Mouse (Mus musculus): ENCODE measurements around the gene Icmt. TPM values are rescaled to one million over a fixed set of nuclear protein-coding genes. Genes with fewer than 3 reads are reported as not detected.

Icmt gene
- 25.3 and 25.6 TPM in 2 replicates for polyA plus RNA-seq (2016; fragmentation: Nextera tagmentation; extraction: Ambion mirVana)

DNA sequence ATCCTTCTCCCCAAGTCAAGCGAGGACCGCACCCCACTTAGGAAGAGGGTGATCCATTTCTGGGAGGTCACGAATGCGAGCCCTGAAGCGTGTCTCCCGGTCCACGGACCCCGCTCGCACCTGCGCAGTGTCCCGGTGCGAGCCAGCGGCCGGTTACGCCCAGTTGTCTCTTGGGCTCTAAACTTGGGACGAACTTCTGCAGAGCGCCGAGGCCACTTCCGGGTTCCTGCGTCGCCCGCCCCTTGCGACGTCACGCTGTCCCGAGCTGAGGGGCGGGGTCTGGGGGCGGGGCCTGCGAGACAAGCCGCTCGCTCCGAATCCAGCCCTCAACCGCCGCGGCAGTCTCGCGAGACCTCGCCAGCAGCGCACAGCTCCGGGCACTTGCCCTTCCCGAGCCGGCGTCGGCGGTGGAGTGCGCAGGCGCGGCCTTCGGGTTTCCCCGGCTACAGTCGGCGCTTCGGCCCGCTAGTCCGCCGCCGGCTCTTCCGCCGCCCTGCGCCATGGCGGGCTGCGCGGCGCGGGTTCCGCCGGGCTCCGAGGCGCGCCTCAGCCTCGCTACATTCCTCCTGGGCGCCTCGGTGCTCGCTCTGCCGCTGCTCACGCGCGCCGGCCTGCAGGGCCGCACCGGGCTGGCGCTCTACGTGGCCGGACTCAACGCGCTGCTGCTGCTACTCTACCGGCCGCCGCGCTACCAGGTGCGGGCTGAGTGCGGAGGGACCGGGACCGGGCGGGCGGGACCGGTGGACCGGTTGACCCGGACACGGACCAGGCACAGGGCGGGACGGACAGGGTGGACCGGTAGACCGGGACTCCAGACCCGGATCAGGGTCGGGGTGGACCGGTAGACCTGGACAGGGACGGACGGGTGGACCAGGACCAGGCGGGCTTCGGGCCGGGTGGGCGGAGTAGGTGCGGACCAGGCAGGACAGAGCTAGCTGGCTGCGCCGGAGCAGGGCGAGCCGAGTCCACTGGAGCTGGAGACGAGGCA lies at the start of gene Icmt:
TSS of gene Icmt (plus strand) at position 354 of the 988 bp plus-strand sequence.
- Histone ChIP-seq H3K27ac (peak within 1 kb of the TSS; percentile 83), H3K4me2 (replicated peaks) (peak within 1 kb of the TSS; percentile 97), H3K36me3 (peaks cover 22% of the 10 kb centered on the region), H3K27me3 (peaks cover 52% of the 10 kb centered on the region), H3K9me3 (replicated peaks) (no peaks in the 10 kb centered on the region), H3K4me3 (peak within 1 kb of the TSS; percentile 84), H3K4me1 (peaks cover 39% of the 10 kb centered on the region), H3K9ac (peak within 1 kb of the TSS; percentile 99)
- 1% methylated on average over 119 of the region's 119 CpGs for WGBS
- peak; percentile 94 for ATAC-seq (ENCODE audit: low FRiP score)

DNA sequence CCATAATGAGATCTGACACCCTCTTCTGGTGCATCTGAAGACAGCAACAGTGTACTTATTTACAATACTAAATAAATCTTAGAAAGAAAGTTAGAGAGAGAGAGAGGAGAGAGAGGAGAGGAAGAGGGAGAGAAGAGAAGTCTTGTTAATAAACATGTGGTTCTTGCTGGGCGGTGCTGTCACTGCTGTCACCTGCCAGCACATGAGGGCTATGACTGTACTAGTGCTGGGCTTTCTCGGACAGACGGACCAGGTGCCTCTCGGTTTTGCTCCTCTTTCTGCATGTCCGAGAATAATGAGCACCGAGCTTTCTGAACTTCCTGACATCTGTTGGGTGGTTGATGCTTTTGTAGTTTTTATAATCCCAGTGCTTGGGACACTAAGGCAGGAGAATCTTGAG lies 46.4 kb upstream of the Icmt start:
- Histone ChIP-seq H3K4me3 (no peak overlapping the region), H3K4me2 (replicated peaks) (no peak overlapping the region), H3K9ac (no peak overlapping the region), H3K9me3 (replicated peaks) (no peaks in the 10 kb centered on the region), H3K27me3 (no peaks in the 10 kb centered on the region), H3K36me3 (0 out of 2 replicates have a peak, but pooled peaks cover 8% of the 10 kb centered on the region), H3K27ac (no peak overlapping the region), H3K4me1 (peaks cover 8% of the 10 kb centered on the region; the same call in 1 of the 2 replicates)
- 93% methylated on average over 6 of the region's 6 CpGs for WGBS
- ATAC-seq (ENCODE audit: low FRiP score), result no peak

DNA sequence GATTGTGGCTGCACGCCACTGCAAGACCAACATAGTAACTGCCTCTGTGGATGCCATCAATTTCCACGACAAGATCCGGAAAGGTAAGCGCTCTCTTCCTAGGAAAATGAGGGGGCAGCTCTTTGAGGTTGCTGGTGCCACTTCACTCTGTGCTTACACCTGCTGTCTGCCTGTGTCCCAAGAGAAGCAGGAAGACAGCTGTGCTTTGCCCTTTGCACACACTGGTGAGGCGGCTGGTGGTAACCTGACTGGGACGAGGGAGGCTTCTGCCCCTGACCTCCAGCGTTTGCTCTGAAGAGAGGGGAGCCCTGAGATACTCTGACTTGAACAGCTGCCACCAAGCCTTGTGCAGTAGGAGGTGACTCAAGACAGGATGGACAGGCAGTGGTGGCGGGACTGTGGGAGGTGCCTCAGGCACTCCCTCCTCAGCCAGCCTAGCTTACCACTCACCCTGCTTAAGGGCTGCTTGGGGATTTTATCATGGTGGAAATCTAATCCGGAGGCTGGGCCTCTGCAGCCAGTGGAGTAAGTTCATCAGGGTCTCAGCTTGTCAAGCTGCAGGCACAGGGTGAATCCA lies 43.8 kb upstream of the Icmt start:
- peak overlapping the region; percentile 23; the same call in 1 of the 2 replicates for H3K9ac ChIP-seq
- no peak overlapping the region for H3K4me3 ChIP-seq
- no peak overlapping the region for H3K27ac ChIP-seq
- H3K9me3 ChIP-seq (replicated peaks), result no peaks in the 10 kb centered on the region
- 73% methylated on average over 9 of the region's 9 CpGs for whole genome bisulfite sequencing
- no peak overlapping the region for H3K4me2 ChIP-seq (replicated peaks)
- H3K27me3 ChIP-seq, result no peaks in the 10 kb centered on the region; the same call in 1 of the 2 replicates
- H3K36me3 ChIP-seq, result 0 out of 2 replicates have a peak, but pooled peaks cover 8% of the 10 kb centered on the region
- H3K4me1 ChIP-seq, result peaks cover 8% of the 10 kb centered on the region; the same call in 1 of the 2 replicates
- no peak for ATAC-seq (ENCODE audit: low FRiP score)

- H3K27me3 ChIP-seq, result no peaks in the 10 kb centered on the region; the same call in 1 of the 2 replicates
- no peaks in the 10 kb centered on the region for H3K9me3 ChIP-seq (replicated peaks)
- H3K9ac ChIP-seq, result no peak overlapping the region
- H3K4me1 ChIP-seq, result peaks cover 12% of the 10 kb centered on the region; the same call in 1 of the 2 replicates
- no peak overlapping the region for H3K4me2 ChIP-seq (replicated peaks)
- H3K36me3 ChIP-seq, result 0 out of 2 replicates have a peak, but pooled peaks cover 13% of the 10 kb centered on the region
- 68% methylated on average over 6 of the region's 6 CpGs for WGBS
- ATAC-seq (ENCODE audit: low FRiP score), result no peak
- H3K27ac ChIP-seq, result no peak overlapping the region
- no peak overlapping the region for H3K4me3 ChIP-seq
Measured at GRCm38 (mm10) chr4:152257070-152257469, 40.0 kb upstream of the Icmt start.

DNA sequence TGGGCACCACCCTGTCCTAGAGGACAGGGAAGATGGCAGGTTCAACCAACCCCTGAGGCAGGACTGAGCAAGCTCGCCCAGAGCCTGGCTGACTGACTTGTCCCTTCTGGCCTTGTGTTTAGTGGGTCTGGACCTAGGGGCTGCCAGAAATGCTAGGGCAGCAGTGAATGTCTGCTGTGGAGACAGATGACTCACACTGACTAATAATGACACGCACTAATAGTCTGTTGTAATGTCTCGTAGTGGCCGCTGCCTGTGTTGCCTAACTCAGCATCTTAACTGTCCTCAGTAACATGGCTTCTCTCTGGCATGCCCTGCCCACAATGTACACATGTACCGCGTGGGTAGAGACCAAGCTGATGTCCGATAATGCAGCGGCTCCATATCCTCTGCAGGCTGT lies 36.6 kb upstream of the Icmt start:
- Histone ChIP-seq H3K27ac (no peak overlapping the region), H3K9me3 (replicated peaks) (no peaks in the 10 kb centered on the region), H3K9ac (no peak overlapping the region), H3K4me1 (peaks cover 20% of the 10 kb centered on the region), H3K27me3 (no peaks in the 10 kb centered on the region; the same call in 1 of the 2 replicates), H3K4me2 (replicated peaks) (no peak overlapping the region), H3K4me3 (no peak overlapping the region), H3K36me3 (0 out of 2 replicates have a peak, but pooled peaks cover 4% of the 10 kb centered on the region)
- 93% methylated on average over 8 of the region's 8 CpGs for WGBS
- no peak for ATAC-seq (ENCODE audit: low FRiP score)

- ATAC-seq (ENCODE audit: low FRiP score), result no peak
- H3K4me1 ChIP-seq, result peaks cover 25% of the 10 kb centered on the region
Measured at GRCm38 (mm10) chr4:152262187-152262586, 34.8 kb upstream of the Icmt start.

GRCm38 (mm10) chr4:152263089-152263488 lies 33.9 kb upstream of the Icmt start:
- Histone ChIP-seq H3K27me3 (no peaks in the 10 kb centered on the region; the same call in 1 of the 2 replicates), H3K4me3 (no peak overlapping the region), H3K9ac (no peak overlapping the region), H3K4me1 (peaks cover 33% of the 10 kb centered on the region), H3K4me2 (replicated peaks) (no peak overlapping the region), H3K9me3 (replicated peaks) (no peaks in the 10 kb centered on the region), H3K36me3 (0 out of 2 replicates have a peak, but pooled peaks cover 4% of the 10 kb centered on the region), H3K27ac (no peak overlapping the region)
- no peak for ATAC-seq (ENCODE audit: low FRiP score)
- 58% methylated on average over 9 of the region's 9 CpGs for WGBS

More at GRCm38 (mm10) chr4:152262187-152262586, 34.8 kb upstream of the Icmt start:
- WGBS, result 73% methylated on average over 9 of the region's 9 CpGs
- H3K9ac ChIP-seq, result no peak overlapping the region
- H3K27ac ChIP-seq, result no peak overlapping the region
- H3K36me3 ChIP-seq, result 0 out of 2 replicates have a peak, but pooled peaks cover 4% of the 10 kb centered on the region
- no peak overlapping the region for H3K4me2 ChIP-seq (replicated peaks)
- no peaks in the 10 kb centered on the region; the same call in 1 of the 2 replicates for H3K27me3 ChIP-seq
- H3K4me3 ChIP-seq, result no peak overlapping the region
- no peaks in the 10 kb centered on the region for H3K9me3 ChIP-seq (replicated peaks)

DNA sequence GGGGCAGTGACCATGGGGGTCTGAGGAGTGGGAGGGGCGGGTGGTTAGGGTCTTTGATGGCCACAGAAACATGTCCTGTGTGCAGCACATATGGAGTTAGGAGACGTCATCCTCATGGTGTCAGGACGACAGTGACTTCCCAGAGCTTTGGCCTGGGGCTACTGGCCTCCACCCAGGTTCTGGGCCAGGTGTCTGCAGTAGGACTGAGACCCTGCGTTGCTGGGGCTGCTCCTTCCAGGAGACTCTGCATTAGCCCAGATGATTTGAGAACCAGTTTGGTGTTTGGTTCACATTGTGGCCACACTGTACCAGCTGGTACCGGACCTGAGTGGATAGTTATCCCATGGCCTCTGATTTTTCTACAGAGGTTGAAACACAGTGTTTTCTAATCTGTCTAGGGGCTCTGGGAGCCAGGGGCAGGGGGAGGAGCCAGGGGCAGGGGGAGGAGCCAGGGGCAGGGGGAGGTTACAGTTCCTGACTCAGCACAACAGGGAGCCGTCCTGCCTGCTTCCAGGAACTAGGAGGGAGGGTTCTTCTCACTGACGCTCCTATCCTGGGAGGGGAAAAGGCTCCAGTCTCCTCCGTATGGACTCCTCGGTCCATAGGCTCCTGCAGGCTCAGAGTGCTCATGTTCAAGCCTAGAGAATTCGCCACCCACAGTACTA lies 33.4 kb upstream of the Icmt start:
- H3K9me3 ChIP-seq (replicated peaks), result no peaks in the 10 kb centered on the region
- 0 out of 2 replicates have a peak overlapping the region, but pooled peaks have one; percentile 38 for H3K9ac ChIP-seq
- no peak overlapping the region for H3K27ac ChIP-seq
- H3K4me2 ChIP-seq (replicated peaks), result no peak overlapping the region
- H3K4me1 ChIP-seq, result peaks cover 35% of the 10 kb centered on the region
- H3K27me3 ChIP-seq, result no peaks in the 10 kb centered on the region; the same call in 1 of the 2 replicates
- 23% methylated on average over 10 of the region's 10 CpGs for WGBS
- H3K36me3 ChIP-seq, result 0 out of 2 replicates have a peak, but pooled peaks cover 4% of the 10 kb centered on the region
- no peak for ATAC-seq (ENCODE audit: low FRiP score)
- H3K4me3 ChIP-seq, result no peak overlapping the region

DNA sequence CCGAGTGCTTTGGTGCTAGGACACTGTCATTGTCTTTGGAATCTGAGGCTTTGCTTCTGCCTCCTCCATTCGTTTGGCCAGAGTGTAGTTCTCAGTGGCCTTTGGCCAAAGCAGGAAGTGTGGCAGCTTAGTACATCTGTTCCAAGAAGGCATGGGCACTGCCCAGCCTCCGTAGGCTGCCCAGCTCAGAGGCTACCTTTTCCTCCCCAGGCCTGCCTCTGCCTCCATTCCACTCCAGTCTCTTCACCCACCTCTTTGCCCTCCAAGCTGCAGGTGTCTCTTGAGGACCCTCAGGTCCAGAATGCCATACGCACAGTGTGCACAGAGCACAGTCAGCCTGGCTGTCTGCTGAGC lies 32.9 kb upstream of the Icmt start:
- H3K9ac ChIP-seq, result 0 out of 2 replicates have a peak overlapping the region, but pooled peaks have one; percentile 38
- 44% methylated on average over 4 of the region's 4 CpGs for WGBS
- H3K36me3 ChIP-seq, result 0 out of 2 replicates have a peak, but pooled peaks cover 4% of the 10 kb centered on the region
- H3K4me1 ChIP-seq, result peaks cover 35% of the 10 kb centered on the region
- no peaks in the 10 kb centered on the region for H3K9me3 ChIP-seq (replicated peaks)
- no peak overlapping the region for H3K4me2 ChIP-seq (replicated peaks)
- no peak overlapping the region for H3K27ac ChIP-seq
- ATAC-seq (ENCODE audit: low FRiP score), result no peak
- H3K4me3 ChIP-seq, result no peak overlapping the region
- peaks cover under 1% of the 10 kb centered on the region; the same call in 1 of the 2 replicates for H3K27me3 ChIP-seq

- H3K9me3 ChIP-seq (replicated peaks), result no peaks in the 10 kb centered on the region
- peaks cover 35% of the 10 kb centered on the region for H3K4me1 ChIP-seq
- 0 out of 2 replicates have a peak, but pooled peaks cover 4% of the 10 kb centered on the region for H3K36me3 ChIP-seq
- no peak overlapping the region for H3K9ac ChIP-seq
- ATAC-seq (ENCODE audit: low FRiP score), result no peak
- WGBS, result 89% methylated on average over 9 of the region's 9 CpGs
- no peak overlapping the region for H3K27ac ChIP-seq
- H3K4me2 ChIP-seq (replicated peaks), result no peak overlapping the region
- H3K4me3 ChIP-seq, result no peak overlapping the region
- H3K27me3 ChIP-seq, result peaks cover 9% of the 10 kb centered on the region; the same call in 1 of the 2 replicates
Measured at GRCm38 (mm10) chr4:152264867-152265568, 32.0 kb upstream of the Icmt start.

GRCm38 (mm10) chr4:152265791-152266190 lies 31.2 kb upstream of the Icmt start:
- Histone ChIP-seq H3K9ac (peak overlapping the region; percentile 19; the same call in 1 of the 2 replicates), H3K9me3 (replicated peaks) (no peaks in the 10 kb centered on the region), H3K4me1 (peaks cover 35% of the 10 kb centered on the region), H3K36me3 (0 out of 2 replicates have a peak, but pooled peaks cover 2% of the 10 kb centered on the region), H3K27me3 (peaks cover 15% of the 10 kb centered on the region; the same call in 1 of the 2 replicates), H3K4me2 (replicated peaks) (no peak overlapping the region), H3K27ac (no peak overlapping the region), H3K4me3 (no peak overlapping the region)
- ATAC-seq (ENCODE audit: low FRiP score), result no peak
- 39% methylated on average over 5 of the region's 5 CpGs for WGBS

Data from hindbrain, embryonic 12.5 days (tissue).